Mouse (Mus musculus) liver, embryonic 14.5 days (tissue): ENCODE results near the gene Lrmda.

Experiments used
- CTCF ChIP-seq: IDR thresholded peaks from 2 replicates; pipeline ENCODE4 v1.5.1; 2016; ENCODE audit warnings: antibody characterized with exemption, low read depth, control low read depth
- EP300 ChIP-seq: IDR thresholded peaks from 2 replicates; pipeline ENCODE4 v1.6.1; 2016; ENCODE audit warnings: antibody characterized with exemption, low read depth

DNA sequence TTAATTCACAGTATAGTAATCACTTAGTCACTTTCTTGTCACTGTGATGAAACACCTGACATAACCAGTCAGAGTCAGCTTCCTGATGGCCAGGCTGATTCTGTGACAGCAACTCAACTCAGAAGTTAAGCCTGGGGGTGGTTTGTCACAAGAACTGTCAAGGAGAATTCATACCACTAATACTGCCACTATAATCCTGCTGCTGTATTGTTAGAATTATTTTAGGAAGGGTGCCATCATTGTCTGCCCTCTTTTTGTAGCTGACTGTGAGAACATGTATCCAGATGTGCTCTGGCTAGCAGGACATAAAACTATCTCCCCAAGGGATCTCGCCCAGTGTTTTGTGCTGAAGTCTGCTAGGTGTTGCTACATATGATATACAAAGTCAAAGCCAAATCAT, 882.6 kb downstream of the Lrmda start:
- no peak for TF ChIP-seq CTCF
- TF ChIP-seq EP300, result no peak
